Mouse (Mus musculus): ENCODE results near the gene Kmt5c. TPM values are rescaled to one million over a fixed set of nuclear protein-coding genes. Genes with fewer than 3 reads are reported as not detected.

Gene Kmt5c
- 10 to 100 TPM; 14.8 to 15.9 TPM for total RNA-seq (2021)

DNA sequence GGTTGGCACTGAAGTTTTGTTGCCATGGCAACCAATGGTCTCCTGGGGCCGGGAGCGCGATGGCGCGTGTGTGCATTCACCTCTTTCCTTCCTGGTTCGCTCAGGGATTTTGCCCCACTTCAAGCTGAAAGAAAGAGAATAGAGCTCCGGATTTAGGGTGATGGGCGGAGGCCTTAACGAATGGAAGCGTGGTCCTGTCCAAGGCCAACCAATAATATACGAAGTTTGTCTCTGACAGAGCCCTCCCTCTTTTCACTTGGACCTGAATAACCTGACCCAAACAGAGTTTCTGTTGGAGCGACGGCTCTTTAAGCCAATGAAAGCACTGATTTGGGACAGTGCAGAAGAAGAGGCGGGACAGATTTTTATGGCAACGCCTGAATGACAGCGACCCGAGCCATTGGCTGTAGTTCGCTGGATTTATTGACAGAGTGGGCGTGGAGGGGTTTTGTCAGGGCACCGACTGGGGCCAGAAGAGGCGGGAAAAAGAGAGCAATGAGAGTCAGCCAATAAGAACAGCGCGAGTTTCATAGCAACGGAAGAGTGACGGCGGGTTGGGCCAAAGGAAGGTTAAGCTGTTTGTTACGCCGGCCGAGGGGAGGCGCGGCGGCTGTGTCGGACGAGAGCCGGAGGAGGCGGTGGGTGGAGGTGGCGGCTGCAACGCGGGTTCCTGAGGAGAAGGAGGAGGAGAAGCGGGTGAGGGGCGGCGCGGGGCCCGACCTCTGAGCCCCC lies at the start of gene Kmt5c:
Gene Kmt5c (plus strand): TSS at position 572 of the 732 bp plus-strand sequence.
- DNase-seq = peak; percentile 95
- intact Hi-C loops (cut with DNase I) = loop anchor here (2.0 kb wide), 3 partner anchors 49 to 71 kb away; partner anchors contain the start of gene Tmem238

DNA sequence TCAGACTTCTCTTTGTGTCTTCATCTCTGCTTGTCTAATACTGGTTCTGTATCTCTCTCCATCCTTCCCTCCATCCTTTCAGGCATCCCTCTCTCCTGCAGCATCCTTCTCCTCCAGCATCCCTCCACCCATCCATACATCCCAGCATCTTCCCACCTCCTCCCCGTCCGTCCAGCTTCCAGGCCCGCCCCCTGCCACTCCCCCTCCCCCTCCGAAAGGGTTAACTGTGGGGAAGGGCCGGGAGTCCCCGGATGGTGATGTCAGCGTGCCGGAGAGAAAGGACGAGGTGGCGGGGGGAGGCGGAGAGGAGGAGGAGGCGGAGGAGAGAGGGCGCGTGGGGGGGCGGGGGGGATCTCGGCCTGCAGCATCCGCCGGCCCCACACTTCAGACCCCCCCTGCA lies 49.5 kb upstream of the Kmt5c start, which contains the start of gene Brsk1:
Gene Brsk1 (plus strand): TSS at position 218 of the 400 bp plus-strand sequence.
- peak; percentile 39 to 49 for DNase-seq
- intact Hi-C loops (cut with DNase I) = no loop called here

DNA sequence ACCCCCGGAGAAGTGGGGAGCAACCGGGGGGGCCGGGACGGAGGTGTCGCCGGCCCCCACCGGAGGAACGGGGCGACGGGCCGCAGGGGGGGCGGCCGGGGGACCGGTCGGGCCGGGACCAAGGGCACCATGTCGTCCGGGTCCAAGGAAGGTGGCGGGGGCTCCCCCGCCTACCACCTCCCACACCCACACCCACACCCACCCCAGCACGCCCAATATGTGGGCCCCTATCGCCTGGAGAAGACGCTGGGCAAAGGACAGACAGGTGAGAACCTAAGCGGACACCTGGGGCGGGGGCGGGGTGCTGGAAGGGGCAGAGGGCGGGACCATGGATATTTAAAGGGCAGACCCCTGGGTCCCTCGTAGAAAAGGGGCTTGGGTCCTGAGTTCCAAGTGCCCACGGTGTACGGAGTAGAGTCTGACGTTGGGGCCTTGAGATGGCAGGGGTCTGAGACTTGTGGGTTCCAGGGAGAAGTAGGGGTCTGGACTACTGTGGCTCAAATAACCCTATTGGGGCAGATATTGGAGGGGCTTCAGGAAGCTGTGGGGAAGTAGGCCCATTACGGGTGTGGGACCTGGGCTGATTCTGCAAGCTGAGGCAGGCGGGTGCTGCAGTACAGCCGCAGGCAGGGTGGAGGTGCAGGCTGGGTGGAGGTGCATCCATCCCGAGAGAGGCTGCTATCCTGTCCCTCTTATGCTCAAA lies 48.8 kb upstream of the Kmt5c start:
- no peak for DNase-seq
- intact Hi-C loops (cut with DNase I) = no loop called here

DNA sequence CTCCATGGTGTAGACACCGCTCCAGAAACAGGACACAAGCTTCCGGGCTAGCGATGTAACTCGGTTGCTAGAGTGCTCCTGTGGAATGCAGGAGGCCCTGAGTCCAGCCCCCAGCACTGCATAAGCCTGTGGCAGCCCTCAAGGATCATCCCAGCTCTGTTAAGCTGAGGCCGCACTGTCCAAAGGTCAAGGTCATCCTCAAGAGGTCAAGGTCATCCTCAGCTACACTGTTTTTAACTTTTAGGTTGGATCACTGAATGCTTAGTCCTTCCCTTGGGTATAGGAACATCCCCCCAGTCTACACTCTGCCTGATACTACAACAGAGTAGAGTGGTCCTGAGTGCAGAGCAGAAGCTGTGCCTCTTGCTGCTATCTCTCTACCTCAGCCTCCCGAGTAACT lies 46.9 kb upstream of the Kmt5c start:
- no peak for DNase-seq
- intact Hi-C loops (cut with DNase I) = no loop called here

DNA sequence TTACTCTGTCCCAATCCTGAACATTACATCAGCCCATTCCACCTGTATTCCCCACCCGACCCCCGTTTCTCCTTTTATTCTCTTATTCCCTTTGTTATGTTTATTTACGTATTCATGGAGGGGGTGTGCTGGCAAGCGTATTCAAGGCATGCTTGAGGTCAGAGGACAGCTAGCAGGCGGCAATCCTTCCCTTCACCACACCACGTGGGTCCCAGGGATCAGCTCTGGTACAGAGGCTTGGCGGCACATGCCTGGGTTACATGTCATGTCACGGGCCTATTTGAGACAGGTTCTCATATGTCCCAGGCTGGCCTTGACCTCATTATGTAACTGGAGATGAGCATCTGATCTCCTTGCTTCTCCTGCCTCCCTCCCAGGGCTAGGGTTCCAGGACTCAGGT lies 37.6 kb upstream of the Kmt5c start:
- intact Hi-C loops (cut with DNase I) = no loop called here
- no peak for DNase-seq

DNA sequence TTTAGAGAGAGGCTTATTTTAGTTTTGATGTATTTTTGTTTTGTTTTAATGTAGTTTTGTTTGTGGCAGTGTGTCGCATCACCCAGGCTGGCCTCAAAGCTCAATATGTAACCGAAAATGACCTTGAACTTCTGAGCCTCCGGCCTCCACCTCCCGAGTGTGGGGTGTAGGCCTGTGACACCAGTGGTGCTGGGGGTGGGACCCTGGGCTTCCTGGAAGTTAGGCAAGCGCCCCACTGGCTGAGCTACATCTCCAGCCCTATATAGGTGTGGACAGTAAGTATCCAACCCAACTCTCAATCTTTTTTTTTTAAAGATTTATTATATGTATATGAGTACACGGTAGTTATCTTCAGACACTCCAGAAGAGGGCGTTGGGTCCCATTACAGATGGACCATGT lies 36.7 kb upstream of the Kmt5c start:
- DNase-seq = no peak
- intact Hi-C loops (cut with DNase I) = no loop called here

DNA sequence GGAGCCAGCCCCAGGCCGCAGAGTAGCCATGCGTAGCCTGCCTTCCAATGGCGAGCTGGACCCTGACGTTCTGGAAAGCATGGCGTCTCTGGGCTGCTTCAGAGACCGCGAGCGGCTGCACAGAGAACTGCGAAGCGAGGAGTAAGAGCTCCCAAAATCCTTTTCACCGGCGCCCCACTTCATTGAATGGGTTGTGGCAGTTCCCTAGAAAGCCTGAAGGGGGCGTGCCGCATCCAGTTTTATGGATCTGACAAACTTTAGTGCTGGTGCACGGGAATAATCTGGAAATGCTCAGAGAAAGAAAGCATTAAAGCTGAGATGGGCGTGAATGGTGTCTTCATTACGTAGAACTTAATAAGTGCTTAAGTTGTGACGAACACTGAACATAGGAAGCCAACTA lies 34.8 kb upstream of the Kmt5c start:
- intact Hi-C loops (cut with DNase I) = no loop called here
- DNase-seq = peak in 1 of 2 experiments; percentile 53

DNA sequence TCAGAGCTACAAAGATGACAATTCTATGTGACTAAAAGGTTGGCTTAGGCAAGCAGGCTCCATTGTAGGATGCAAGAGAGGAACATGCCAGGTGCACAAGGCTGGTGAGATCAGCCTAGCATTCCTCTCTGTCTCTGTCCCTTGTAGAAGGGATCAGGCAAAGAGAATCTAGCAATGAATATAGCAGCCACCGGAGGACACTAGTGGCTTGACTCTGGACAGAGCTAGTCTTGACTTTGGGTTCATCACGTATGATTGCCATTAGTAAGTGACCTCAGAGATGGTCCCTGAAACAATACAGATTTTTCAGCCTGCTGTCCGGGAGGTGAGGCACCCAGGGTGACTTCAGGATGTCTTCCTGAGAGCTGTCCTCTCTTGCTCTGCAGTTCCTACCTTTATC lies 27.3 kb upstream of the Kmt5c start:
- DNase-seq = no peak
- intact Hi-C loops (cut with DNase I) = no loop called here

DNA sequence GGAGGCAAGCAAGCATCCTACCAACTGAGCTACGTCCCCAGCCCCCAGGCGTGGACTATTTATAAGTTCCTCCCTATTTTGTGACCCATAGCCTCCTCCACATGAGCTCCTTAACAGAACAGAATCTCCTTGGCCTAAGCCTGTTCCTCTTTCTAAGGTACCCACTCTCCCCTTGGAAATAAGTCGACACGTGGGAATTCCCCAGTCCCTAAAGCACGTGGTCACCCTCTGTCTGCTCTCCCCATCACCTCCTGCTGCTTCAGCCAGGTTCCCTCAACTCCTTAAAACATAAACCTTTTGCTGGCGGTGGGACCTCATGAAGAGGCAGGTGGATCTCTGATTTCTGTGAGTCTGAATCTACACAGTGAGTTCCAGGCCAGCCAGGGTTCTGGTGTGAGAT lies 23.0 kb upstream of the Kmt5c start:
- DNase-seq = no peak
- intact Hi-C loops (cut with DNase I) = no loop called here

DNA sequence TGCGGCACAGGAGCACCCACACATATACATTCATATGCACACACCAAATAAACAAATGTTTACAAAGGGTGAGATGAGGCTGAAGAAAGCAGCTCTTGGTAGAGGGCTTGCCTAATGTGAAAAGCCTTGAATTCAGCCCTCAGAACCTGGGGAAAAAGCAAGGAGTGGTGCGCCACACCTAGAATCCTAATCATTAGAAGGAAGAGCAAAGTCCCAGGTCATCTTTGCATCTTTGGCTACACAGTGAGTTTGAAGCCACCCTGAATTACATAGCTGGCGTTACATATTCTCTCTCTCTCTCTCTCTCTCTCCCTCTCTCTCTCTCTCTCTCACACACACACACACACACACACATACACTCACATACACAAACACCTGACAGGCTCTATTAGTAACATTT lies 20.6 kb upstream of the Kmt5c start:
- intact Hi-C loops (cut with DNase I) = no loop called here

DNA sequence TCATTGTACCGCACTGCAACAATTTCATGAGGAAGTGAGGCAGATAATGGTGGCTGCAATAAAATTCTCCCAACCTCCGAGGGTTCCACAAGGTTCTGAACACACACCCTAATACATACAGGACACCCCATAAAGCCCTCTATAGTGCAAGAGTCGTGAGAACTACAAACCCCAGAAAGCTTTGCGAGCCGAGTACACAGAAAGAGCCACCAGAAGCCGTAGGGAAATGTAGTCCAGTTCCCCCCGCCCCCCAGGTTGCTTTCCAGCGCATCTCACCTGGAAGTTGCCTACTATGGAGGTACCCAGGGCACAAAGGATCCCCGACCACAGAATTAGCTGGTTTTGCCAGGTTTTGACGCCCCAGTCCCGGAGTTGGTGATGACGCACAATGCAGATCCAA lies 16.4 kb upstream of the Kmt5c start:
- intact Hi-C loops (cut with DNase I) = no loop called here
- peak in 1 of 2 experiments; percentile 34 for DNase-seq

More for the DNA sequence above, 20.6 kb upstream of the Kmt5c start:
- DNase-seq = no peak

DNA sequence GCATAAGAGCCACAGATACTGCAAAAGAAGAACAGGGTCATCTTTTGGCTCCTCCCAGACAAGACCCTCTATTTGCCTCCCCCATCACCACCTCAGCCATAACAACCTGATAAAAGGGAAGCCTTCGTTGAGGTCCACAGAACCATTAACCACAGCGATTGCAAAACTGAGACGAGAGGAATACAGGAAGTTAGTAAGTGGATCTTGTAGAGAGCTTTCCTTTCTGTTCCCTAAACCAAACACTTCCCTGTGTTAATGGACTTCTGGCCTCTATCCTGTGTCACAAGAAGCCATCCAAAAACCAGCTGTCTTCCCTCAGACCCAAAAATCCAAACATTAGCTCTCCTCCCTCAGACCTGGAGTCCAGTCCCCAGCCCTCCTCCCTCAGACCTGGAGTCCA lies 15.6 kb upstream of the Kmt5c start:
- intact Hi-C loops (cut with DNase I) = no loop called here

DNA sequence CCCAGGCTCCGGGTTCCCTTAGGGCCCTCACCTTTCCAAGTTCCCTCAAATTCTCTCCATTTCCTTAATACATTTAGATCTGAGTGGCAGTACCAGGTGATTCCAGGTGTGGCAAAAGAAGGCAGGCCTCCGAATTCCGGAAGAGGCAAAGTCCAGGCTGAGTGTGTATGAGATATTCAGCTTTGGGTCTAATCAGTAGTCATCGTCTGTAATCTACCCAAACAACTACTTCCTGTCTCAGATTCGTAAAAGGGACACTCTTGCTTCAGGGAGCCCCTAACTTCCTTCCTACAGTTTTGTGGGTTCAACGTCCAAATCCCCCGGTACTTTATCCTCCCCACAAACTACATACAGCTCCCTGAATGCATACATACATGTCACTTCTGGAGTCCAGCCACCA lies 14.7 kb upstream of the Kmt5c start, which contains the start of gene Tmem150b:
Gene Tmem150b (minus strand): TSS at position 81 of the 400 bp plus-strand sequence.
- DNase-seq = no peak
- intact Hi-C loops (cut with DNase I) = no loop called here

More for the DNA sequence above, 15.6 kb upstream of the Kmt5c start:
- no peak for DNase-seq

DNA sequence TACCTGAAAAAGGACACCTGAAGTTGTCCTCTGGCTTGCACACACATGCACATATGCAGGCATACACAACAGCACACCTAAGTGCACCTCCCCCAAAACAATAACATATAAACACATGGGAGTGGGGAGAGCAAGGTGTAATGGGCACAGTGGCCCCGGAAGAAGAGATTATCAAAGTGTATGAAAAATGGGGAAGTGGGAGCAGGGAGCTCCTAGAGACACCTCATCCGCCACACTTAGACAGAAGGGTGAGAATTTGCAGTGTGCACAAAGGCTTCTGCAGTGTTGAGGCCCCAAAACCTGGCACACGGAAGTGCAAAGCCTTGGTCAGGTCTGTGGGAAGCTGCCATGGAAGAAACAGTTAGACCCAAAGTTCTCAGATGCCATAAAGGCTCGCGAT lies 8.8 kb upstream of the Kmt5c start:
- intact Hi-C loops (cut with DNase I) = no loop called here
- DNase-seq = no peak

DNA sequence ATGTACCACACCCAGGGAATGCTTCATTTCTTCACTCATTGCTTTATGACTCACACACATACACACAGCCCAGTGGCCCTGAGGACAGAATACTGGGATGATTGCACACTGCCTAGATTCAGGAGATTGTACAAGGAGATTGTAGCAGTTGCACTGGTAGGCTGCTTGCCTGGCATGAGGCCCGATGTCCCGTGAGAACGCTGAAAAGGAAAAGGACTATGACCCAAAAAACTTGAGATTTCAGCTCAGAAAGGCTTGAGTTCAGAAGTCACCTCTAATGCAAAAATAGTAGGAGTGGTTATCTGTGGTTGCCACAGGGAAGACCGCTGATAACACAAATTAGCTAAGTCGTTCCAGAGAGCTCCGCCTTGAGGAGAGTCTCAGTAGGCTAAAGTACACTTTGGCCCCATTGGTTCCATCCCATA lies 6.9 kb upstream of the Kmt5c start:
- no peak for DNase-seq
- intact Hi-C loops (cut with DNase I) = no loop called here

DNA sequence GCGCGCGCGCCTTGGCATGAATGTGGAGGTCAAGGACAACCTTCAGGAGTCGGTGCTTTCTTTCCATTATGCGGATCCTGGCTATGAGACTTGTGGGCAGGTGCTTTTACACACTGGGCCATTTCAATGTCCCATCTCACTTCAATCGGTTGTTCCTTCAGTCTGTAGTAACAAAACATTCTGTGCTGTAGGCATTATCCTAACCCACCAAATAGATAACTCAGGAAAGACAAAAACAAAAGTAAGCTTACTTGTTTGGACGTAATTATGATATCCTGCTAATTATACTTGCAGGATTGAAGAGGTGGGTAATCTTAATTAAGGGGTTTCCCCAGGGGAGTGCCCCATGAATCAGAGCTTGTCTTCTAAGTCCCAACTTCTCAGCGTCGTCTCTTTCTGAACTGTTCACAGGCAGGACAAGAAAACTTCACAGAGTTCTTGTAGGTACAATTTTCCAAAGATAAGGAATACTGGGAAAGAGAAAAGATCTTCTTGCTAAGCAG lies 823 bp upstream of the Kmt5c start:
- intact Hi-C loops (cut with DNase I) = loop anchor here (2.0 kb wide), 1 partner anchor 72 kb away; no protein-coding TSS in a partner anchor
- DNase-seq = no peak

DNA sequence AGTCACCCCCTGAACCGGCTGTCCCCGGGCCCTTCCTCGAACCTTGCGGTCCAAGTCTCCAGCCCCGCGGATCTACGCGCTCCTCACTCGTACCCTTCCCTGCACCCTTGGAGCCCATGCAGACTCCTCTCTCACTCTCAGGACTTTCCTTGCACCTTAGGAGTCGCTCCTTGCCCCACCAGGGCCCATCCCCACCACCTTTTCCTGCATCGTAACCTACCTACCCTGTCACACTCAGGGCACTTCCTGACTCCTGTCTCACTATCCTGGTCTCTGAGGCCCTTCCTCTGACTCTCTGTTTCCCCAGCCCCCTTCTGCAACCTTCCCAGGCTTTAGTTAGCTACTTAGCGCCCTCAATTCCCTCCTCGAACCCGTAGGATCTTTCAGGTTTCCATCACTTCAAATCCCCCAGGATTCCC lies 403 bp downstream of the Kmt5c start:
- no peak for DNase-seq
- intact Hi-C loops (cut with DNase I) = loop anchor here (2.0 kb wide), 2 partner anchors 48 to 54 kb away; partner anchors contain the start of gene Tmem238

DNA sequence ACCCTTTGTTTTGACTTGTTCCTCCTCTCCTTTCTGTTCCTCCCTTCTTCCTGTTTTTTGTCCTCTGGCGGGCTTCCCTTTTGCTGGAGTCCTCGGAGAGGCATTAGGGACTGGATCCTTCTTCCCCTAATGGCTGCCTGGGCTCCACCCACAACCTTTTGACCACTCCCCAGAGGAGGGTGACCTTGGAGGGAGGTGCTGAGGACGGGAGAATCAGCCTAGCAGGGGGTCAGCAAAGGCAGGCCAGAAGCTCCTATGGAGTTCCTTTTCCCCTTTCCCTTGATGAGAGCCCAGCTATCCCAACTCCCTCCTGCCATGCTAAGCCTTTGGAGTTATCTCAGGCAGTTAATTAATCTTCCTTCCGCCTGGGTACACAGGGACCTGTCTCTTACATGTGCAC lies 1.2 kb downstream of the Kmt5c start:
- intact Hi-C loops (cut with DNase I) = loop anchor here (2.0 kb wide), 2 partner anchors 48 to 54 kb away; partner anchors contain the start of gene Tmem238
- peak; percentile 57 to 66 for DNase-seq

DNA sequence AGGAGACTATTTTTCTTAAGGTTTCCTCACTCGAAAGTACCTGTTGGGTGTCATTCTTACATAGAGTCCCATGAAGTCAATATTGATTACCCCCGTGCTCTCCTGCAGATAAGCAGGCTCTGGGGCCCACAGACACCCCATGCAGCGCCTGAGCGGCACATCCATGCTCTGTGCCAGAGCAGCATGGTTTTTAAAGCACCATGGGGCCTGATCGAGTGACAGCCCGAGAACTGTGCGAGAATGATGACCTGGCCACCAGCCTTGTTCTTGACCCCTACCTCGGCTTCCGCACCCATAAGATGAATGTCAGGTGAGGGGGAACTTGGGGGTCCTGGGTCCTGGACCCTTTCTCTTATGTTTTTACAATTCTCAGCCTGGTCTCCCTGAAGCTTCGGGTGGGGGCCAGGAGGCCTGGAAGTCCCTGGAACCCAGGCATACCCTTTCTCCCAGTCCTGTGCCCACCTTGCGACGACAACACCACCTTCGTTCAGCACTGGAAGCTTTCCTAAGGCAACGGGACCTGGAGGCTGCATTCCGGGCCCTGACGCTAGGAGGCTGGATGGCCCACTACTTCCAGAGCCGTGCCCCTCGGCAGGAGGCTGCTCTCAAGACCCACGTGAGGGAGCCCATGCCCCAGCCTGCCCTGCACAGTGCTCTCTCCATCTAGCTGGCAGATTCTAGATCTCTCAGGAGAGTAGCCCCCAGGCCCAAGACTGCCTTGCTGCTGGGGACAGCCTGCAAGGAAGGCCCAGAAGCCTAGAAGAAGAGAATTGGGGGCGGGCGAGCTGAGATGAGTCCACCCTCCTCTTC lies 2.0 kb downstream of the Kmt5c start:
- intact Hi-C loops (cut with DNase I) = loop anchor here (2.0 kb wide), 2 partner anchors 47 to 55 kb away; partner anchors contain the start of gene Tmem238
- DNase-seq = no peak

DNA sequence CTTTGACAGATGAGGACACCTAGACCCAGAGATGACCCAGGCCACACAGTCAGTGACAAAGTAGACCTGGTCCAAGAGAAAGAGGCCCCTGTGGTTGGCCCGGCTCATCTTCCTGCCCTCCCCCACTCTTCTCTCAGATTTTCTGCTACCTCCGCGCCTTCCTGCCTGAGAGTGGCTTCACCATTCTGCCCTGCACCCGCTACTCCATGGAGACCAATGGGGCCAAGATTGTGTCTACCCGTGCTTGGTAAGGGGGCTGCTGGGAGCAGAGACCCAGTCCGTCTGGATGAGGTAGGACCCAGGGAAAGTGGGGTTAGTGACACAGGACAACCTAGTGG lies 2.5 kb downstream of the Kmt5c start:
- DNase-seq = no peak
- intact Hi-C loops (cut with DNase I) = no loop called here

DNA sequence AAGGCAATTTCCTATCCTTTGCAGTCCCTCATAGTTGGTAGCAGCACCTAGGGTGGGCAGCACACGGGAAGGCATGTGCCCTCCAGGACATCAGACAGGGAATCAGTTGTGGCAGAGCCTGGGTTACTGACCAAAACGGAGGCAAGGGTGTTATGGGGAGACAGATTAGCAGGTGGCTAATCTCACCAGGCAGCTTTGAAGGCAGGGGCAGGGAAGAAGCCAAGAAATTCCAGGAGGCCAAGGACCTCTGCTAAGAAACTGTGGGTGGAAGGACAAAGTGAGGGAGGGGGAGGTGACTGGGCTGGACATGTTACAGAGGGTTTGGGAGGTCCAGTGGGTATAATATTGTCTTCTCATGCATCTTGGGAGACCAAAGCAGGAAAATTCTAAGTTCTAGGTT lies 3.4 kb downstream of the Kmt5c start:
- DNase-seq = no peak
- intact Hi-C loops (cut with DNase I) = no loop called here
